Mouse (Mus musculus) spleen, adult 18-20 months (tissue): ENCODE results near the gene Fndc11.

Source experiments
- DNase-seq, 2 experiments: peaks; one replicate each; pipeline ENCODE4 v3.0.0; 2022; ENCODE audit warnings: mixed read lengths in 2 of 2

The Fndc11 gene

DNA sequence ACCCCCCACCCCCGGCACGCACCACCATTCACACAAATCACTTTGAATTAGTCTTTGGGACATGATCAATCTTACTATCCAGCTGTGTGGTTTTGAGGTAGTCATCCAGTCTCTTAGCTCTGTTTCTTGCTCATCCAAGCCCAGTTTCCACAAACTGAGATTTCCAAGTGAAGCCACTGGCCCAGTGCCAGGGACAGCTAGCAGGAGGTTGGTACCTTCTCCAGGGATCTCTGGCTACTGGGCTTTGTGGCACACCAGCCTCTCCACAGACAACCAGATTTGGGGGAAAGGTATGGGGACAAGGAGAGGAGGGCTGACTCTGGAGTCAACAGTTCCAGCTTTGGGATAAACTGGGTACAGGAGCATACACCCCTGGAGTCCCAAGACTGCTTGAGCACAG lies 548 bp downstream of the Fndc11 start:
- DNase-seq, result no peak

DNA sequence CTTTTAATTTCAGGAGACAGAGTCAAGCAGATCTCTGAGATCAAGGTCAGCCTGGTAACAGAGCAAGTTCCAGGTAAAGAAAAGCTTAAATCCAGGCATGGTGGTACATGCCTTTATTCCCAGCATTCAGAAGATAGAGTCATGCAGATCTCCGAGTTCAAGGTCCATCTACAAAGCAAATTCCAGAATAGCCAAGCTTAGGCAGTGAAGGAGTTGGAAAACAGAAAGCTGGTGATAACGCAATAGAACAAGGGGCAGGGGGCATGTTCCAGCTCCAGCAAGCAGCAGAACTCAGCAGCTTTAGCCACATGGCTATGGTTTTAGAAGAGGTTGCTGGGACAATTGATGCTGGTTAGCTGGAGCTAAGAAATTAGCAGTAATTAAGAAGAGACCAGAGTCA lies 5.2 kb downstream of the Fndc11 start:
- no peak for DNase-seq

DNA sequence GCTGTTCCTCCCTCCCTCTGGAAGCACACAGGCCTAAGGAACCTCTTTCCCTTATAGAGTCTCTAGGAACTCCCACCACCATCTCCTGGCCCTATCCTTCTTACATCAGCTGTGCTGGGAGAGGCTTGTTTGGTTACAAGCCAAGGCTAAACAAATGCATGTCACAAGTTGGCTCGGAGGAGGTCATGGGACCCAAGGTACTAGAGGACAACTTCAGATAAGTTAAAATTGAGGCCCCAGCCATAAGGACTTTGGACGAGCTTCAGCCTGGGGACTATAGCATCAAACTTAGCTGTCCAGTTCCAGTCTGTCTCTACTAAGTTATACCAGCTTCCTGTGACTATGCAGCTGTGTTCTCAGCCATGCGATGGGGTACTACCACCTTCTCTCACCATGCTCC lies 7.3 kb downstream of the Fndc11 start:
- DNase-seq, result no peak

DNA sequence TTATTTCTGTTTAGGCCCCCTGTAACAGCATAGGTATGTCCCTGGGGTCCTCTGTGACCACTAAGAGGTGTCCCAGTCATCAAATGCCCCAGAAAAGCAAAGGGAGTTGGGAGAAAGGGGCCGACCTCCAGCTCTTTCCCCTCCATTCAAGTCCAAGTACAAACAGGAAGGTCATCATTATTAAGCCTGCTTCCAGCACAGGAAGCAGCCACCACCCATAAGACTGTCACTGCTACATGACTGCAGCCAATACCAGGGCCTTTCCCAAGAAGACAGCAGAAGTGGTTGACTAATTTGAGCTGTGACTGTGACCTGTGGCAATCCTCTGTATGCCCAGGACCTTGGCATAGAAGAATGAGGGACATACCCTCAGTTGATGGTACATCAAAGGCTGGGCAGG lies 8.5 kb downstream of the Fndc11 start:
- no peak for DNase-seq

DNA sequence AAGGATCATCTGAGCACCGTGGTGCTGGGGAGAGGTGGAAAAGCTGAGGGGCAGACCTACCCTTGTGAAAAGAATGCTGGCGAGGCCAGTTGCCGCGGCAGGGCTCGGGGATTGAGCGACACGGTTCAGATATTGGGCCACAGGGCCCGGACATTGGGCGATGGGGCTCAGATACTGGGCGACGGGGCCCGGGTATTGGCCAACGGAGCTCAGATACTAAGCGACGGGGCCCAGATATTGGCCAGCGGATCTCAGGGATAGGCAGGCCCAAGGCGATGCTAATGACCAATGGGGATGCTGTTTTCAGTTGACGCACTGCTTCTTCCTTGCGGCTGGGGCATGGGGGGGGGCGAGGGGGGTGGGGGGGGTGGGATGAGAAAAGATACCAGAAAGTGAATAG lies 11.4 kb downstream of the Fndc11 start:
- DNase-seq, result no peak

DNA sequence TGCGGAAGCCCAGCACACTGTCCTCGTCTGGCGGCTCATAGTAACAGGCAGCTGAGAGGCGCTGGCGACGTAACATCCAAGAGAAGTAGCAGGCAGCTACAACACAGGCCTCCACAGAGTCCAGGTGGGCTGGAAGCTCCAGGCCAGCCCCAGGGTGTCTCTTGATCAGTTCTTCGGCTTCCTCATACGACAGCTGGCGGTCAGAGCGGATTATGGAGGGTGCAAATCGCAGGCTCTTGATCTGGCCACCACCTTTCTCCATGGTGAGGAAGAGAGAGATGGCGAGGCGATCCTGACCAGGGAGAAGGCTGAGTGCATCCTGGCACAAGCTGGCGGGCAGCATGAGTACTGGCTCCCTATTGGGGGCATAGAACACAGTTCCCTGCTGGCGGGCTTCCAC lies 13.6 kb downstream of the Fndc11 start:
- DNase-seq, result no peak

DNA sequence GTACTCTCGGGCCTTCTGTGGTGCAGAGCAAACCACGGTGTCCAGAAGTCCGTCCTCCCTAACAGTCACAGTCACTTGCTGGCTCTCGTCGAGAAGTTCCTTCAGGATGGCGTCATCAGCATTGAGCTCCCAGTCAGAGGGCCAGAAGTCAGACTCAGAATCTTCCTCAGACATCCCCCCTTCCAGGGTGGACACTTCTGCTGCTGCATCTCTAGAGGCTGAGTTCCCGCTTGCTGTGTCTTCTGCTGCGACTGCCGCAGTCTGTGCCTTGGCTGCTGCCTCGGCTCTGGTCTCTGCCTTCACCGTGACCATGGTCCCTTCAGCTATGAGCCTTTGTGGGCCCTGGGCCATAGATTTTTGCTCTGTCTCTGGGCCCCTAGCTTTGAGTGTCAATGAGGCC lies 14.9 kb downstream of the Fndc11 start:
- DNase-seq, result no peak

DNA sequence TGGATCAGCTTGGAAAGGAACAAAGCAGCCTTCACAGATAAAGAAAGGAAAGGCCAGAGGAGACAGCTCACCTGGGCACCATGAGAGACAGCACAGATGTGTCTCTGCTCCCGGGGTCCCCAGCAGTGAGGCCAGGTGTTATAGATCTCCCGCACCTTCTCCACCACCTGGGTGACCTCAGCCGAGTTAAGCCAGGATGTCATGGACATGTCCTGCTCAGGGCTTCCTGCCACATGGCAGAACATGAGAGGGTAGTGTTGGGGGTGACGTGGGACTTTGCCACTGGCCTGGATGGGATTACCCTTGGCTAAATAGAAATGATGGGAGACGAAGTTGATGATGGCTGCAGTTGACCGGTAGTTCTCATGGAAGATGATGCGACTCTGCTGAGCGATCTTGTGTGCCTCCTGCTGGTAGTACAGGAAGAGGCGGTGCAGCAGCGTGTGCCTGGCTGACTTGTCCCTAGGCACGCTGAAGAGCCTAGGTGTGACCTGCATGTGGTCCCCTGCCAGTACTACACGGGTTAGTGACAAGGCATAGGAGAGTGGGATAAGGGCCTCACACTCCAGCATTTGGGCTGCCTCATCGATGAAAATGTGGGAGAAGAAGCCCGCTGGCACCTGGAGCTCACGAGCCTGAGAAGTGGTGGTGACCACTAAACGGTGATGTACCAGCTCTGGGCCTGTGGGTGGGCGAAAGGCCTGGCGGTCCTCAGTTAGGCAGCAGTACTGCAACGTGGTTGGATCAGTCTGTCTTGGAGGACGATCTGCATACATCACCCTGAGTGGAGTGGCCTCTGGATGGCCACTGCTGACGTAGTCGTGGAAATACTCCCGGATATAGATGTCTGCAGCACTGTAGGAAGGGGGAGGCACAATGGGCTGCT lies 16.1 kb downstream of the Fndc11 start:
- DNase-seq, result no peak

DNA sequence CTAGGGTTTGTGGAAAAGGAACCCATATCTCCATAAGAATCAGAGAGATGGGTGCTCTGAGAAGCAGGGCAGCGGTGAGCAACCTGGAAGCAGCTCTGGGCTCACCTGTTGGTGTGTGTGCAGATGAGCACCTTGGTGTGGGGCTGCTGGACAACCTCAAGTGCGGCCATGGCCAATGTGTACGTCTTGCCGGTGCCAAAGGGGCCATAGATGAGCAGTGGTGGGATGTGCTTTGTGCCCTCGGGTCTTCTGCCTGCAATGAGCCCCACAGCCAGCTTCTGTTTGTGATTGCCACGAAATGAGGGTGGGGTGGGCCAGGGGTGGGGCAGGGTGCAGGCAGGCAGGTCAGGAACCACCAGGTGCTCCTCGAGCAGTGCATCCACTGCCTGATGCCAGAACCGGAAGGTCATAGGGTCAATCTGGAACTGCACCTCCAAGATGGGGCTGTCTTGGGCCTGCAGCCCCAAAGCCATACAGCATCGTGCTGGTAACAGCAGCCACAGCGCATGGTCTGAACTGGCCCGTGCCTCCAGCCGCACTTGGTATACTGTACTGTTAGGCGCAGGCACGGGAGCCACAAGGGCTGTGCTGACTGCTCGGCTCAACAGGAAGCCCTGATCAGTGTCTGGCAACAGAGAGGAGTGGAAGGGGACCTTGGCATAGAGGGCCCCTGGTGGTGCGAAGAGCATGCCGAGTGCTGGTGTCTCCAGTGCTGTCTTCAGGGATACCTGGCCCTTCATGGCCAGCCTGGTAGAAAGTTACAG lies 17.6 kb downstream of the Fndc11 start:
- DNase-seq, result no peak

DNA sequence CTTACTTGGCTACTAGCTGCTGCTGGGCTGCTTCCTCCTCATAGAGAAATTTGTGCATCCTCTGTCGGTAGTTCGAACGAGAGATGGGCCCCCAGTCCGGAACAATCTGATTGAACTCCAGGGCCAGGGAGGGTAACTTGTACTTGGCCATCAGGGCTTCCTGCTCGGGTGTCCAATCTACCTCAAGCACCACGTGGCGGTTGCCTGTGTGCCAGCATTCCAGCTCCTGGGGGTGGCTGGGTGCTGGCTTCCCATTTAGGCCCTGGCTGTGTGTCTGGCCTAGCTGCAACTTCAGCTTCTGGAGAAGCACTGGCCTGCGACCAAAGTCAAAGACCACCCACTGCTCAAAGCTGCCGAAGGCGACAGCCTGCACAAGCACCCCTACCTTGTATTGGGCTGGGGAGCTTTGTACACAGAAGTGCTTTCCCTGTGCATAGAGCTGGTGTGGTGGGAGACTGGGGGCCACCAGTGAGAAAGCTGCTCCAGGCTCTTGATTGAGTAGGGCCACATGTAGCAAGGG lies 18.3 kb downstream of the Fndc11 start:
- peak in 1 of 2 experiments; percentile 10 for DNase-seq

DNA sequence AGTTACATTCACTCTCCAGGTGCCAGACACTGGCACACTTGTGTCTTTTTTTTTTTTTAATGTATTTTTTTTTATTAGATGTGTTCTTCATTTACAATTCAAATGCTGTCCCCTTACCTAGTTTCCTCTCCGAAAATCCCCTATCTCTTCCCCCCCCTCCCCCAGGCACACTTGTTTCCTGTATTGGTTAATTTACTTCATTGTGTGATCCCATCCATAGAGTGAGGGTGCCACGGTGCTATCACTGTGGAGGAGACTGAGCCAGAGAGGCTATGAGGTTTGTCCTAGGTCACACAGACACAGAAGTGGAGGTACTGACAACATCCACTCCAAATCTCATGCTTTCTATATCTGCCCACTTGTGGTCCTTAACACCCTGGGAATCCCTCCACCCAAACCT lies 19.0 kb downstream of the Fndc11 start:
- DNase-seq, result peak in 1 of 2 experiments; percentile 26

DNA sequence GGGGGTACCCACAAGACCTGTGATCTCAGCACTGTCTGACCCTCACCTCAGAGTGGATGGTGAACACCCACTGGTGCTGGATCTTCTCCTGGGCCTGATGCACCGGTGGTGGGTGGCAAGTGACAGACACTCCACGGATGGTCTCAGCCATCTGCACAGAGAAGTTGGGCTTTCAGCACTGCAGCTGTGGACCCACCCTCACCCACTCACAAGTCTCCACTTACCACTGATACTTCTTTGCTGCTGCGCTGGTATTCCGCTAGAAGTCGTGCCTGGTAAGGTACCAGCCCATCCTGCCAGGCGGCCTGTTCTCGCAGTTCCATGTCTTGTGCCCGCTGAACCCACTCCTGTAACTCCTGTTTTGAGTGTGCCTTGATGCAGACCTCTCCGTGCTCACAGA lies 19.4 kb downstream of the Fndc11 start:
- DNase-seq, result peak in 1 of 2 experiments; percentile 17

DNA sequence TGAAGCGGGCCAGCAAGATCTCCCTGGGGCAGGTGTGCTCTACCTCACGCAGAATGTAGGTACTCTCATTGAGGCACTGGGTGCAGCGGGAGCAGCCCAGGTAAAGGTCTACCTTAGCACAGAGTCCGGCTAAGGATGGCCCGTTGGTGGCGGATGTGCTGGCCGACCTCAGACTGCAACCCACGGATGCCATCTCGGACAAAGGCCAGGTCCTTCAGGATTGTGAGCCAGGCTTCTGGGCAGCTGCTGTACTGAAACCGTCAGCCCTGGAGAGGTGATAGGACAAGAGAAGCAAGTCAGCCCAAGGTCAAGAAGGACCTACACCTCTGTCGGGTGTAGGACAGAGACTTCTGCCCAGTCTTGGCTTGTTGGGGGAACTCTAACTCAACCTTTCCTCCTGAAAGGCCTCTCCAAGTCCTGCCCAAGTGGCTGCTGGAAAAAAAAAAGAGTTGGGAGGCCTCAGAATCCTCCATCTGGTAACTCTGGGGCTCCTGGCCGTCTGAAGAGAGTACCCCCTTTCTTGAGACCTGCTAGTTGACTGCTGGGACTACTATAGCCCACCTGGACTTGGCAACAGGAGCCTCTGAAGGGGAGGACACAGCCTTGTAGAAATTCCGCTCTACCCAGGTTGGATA lies 21.1 kb downstream of the Fndc11 start:
- no peak for DNase-seq

DNA sequence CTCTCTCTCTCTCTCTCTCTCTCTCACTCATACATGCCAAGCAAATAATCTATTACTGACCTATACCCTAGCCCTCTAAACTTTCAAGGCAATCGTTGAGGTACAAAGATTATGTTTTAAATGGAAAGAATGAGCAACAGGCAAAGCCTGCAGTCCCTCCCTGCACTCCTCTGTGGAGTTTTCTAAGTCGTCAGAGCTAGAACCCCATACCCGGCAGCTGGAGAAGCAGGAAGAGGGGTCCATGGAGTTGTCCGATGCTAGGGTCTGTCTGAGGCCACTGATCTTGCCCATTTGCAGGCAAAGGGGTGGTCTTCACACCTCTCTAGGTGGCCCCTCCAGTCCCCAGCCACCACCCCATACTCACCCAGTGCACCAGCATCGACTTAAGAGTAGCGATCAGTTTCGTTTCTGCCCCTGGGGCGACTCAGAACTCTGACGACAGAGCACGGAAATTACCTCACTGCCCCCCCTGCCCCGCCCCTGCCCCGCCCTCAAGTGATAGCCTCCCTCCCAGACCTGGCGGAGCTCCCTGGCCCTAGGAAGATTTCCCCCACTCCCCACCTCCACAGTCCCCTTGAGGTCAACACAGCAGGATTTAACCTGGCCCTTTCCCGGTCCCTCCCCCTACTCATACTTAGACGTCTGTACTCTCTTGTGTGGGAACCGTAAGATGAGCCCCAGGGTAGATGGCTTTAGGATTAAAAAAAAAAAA lies 21.9 kb downstream of the Fndc11 start, which contains the start of gene Helz2:
TSS of gene Helz2 (minus strand) at position 426 of the 712 bp plus-strand sequence.
- DNase-seq, result peak; percentile 59 to 63

DNA sequence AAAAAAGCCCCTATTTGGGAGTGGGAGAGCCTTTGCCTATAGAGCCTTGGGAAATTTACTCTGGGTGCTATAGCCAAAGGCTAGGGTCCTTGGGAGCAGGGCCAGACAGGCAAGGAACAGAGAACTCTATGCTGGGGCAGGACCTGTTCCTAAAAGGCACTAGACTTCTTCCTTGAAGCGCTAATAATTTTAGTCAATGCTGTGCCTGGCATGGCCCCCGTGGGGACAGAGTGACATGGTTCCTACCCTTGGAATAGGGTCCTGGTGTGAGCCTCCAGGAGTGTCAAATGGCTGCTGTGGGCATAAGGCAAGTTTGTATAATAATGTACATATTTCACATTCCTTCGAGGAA lies 22.5 kb downstream of the Fndc11 start:
- no peak for DNase-seq

DNA sequence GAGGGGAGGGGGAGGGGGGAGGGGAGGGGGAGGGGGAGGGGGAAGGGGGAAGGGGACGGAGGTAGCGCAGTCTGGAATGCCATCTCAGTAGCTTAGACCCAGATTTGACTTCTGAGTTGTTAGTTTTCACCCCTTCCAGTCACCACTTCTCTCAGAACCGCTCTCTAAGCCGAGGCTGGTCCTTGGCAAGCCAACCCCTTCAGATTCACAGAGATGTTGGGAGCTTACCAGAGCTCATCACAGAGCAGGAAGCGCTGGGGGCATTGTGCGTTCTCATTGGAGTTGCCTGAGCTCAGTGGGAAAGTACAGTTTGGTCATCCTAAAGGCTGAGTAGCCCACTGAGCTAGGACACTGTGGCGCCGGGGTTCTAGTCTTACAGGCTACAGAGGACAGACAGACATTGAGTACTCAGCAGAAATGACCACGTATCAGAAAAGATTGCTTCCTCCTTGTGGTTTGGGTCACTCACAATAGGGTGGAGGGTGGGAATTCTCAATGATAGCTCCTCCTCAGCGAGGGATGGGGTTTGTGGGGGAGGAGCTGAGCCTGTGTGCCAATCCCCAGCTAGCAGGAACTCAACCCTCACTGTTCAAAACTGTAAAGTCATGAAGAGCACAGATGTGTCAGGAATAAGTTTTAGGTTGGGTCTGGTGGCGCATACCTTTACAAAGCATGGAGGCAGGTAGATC lies 24.0 kb downstream of the Fndc11 start:
- peak in 1 of 2 experiments; percentile 33 for DNase-seq

DNA sequence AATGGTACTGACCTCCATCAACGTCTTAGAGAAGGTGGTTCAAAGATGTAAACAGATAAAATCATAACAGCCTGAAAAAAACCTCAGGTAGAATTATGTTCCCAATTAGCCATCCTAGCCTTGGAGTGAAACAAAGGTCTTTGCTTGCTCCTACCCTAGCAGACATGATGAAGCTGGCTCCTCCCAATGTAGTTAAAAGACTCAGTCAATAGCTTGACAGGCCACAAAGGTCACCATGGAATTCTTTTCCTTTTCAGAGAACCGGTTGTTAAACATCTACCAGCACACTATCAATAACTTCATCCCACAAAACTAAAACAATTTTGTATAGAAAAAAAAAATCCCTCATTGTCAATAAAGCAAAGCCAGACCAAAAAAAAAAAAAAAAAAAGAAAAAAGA lies 25.2 kb downstream of the Fndc11 start:
- DNase-seq, result no peak

DNA sequence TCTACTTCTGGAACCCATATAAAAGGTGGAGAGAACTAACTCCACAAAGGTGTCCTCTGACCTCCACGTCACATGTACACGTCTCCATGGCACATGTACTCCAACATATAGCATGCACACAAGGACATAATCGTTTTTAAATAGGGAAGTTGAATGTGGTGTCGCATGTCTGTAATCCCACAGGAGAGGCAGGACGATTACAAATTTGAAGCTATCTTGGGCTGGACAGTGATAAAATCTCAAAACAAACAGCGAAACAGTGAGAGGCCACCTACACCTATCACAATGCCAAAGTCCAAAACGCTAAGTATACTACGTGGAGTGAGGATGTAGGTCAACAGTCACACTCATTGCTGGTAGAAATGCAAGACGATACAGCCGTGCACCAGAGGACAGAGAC lies 29.4 kb downstream of the Fndc11 start:
- no peak for DNase-seq

DNA sequence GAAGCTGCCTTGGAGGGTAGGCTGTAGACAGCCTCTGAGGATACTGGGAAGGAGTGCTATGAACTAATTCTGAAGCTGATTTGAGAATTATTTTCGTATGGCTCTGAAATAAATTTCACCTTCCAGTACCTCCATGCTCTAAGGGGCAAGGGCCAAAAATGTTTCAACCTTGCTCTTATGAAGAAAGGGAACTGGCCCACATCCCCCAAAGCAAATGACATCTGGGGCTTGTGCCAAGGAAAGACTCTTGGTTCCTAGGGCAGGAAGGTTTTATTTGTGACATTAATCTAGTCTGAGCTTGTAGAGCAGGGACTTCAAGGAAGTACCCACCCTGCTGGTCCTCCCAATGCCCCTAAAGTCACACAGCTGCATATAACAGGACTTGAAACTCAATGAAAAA lies 32.0 kb downstream of the Fndc11 start:
- no peak for DNase-seq

DNA sequence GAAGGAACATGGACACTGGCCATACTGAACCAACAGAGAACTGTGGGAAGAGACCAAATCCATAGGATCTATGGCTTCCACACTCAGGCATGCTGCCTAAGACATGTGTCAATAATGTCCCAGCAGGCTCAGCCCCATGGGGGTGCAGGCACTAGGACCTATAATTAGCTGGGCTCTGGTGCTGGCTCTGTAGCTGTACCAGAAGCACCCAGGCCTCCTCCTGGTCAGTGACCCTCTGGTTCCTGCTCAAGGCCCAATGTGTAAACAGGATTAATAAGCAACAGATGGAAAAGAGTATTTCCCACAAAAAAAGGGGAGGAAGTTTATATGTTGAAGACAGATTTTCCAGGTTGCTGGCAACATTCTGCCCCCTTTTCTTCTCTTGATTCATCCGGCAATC lies 33.4 kb downstream of the Fndc11 start:
- no peak for DNase-seq

DNA sequence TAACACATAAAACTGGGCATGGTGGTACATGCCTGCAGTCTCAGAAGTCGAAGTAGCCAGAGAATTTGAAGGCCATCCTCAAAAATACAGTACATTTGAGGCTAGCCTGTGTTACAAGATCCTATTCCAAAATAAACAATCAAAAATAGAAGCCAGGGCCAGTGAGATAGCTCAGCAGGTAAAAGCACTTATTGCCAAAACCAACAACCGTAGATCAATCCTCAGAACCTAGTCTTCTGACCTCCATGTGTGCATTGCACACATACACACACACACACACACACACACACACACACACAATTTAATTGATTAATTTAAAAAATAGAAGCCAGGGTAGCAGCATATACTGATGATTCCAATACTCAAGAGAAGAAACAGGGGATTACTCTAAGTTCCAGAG lies 47.0 kb downstream of the Fndc11 start:
- no peak for DNase-seq

DNA sequence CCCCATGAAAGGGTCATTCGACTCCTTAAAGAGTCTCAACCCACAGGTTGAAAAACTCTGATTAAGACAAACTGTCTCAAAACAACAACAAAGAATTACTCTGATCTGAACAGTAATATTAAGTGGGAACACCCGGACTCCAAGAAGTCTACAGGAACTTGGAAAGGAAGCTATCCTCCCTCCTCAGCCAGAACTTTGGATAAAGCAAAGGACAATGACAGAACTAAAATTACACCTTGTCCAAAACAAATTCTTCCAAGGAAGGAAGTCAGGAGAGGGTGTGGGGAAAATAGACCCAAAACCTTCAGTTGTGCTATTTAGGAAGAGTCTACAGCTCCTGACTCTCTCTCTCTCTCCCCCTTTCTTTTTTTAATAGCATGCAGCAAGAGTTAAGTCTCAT lies 52.3 kb downstream of the Fndc11 start:
- no peak for DNase-seq
